Mouse (Mus musculus) kidney, postnatal 36 days (tissue): ENCODE measurements at regions not wholly inside any gene's neighbourhood (a gene's known extent, or its start where the extent isn't known, plus 50 kb on each side); places are given as distances from the start of the nearest gene placed in this dataset.

ENCODE experiments used
- DNase-seq, 2 experiments: peaks; one replicate each; pipeline ENCODE4 v3.0.0; 2021 to 2022; ENCODE audit warnings: mixed read lengths in 2 of 2

- no peak for DNase-seq
Observed at GRCm38 (mm10) chr14:29784506-29784905, 62.8 kb upstream of the Cacna2d3 start.

GRCm38 (mm10) chr14:29786431-29786830, 64.8 kb upstream of the Cacna2d3 start:
- DNase-seq: no peak

- no peak for DNase-seq
Observed at GRCm38 (mm10) chr14:29787796-29788195, 66.1 kb upstream of the Cacna2d3 start.

GRCm38 (mm10) chr14:29788351-29788750, 66.7 kb upstream of the Cacna2d3 start:
- no peak for DNase-seq

- DNase-seq: no peak
Observed at GRCm38 (mm10) chr14:29795325-29795724, 73.7 kb upstream of the Cacna2d3 start.

GRCm38 (mm10) chr14:29796396-29796795, 74.7 kb upstream of the Cacna2d3 start:
- DNase-seq: no peak

GRCm38 (mm10) chr14:29799852-29800251, 78.2 kb upstream of the Cacna2d3 start:
- DNase-seq: no peak

- DNase-seq: no peak
Observed at GRCm38 (mm10) chr14:29805234-29805633, 83.6 kb upstream of the Cacna2d3 start.

- no peak for DNase-seq
Observed at GRCm38 (mm10) chr14:29807881-29808280, 86.2 kb upstream of the Cacna2d3 start.

- DNase-seq: peak; percentile 20 to 73
Observed at GRCm38 (mm10) chr14:29814626-29815025, 93.0 kb upstream of the Cacna2d3 start.

- DNase-seq: no peak
Observed at GRCm38 (mm10) chr14:29817548-29817947, 95.9 kb upstream of the Cacna2d3 start.

- no peak for DNase-seq
Observed at GRCm38 (mm10) chr14:29818251-29818650, 96.6 kb upstream of the Cacna2d3 start.

- no peak for DNase-seq
Observed at GRCm38 (mm10) chr14:29818751-29819150, 97.1 kb upstream of the Cacna2d3 start.

GRCm38 (mm10) chr14:29837063-29837462, 115.4 kb upstream of the Cacna2d3 start:
- DNase-seq: peak; percentile 67 to 85

GRCm38 (mm10) chr14:29839576-29839975, 117.9 kb upstream of the Cacna2d3 start:
- DNase-seq: no peak

- no peak for DNase-seq
Observed at GRCm38 (mm10) chr14:29841361-29842117, 119.9 kb upstream of the Cacna2d3 start.

- DNase-seq: no peak
Observed at GRCm38 (mm10) chr14:29847661-29848060, 120.4 kb upstream of the Selenok start.

- no peak for DNase-seq
Observed at GRCm38 (mm10) chr14:29851286-29851685, 116.8 kb upstream of the Selenok start.

GRCm38 (mm10) chr14:29851956-29852725, 116.0 kb upstream of the Selenok start:
- peak; percentile 61 to 68 for DNase-seq

- no peak for DNase-seq
Observed at GRCm38 (mm10) chr14:29862032-29862431, 106.1 kb upstream of the Selenok start.

- DNase-seq: no peak
Observed at GRCm38 (mm10) chr14:29866455-29867275, 101.4 kb upstream of the Selenok start.

- peak in 1 of 2 experiments; percentile 1 for DNase-seq
Observed at GRCm38 (mm10) chr14:29867311-29867710, 100.8 kb upstream of the Selenok start.

GRCm38 (mm10) chr14:29869930-29870329, 98.2 kb upstream of the Selenok start:
- no peak for DNase-seq
